Mouse (Mus musculus): Measurements from ENCODE around the gene Limch1. TPM values are rescaled to one million over a fixed set of nuclear protein-coding genes. Genes with fewer than 3 reads are reported as not detected.

The Limch1 gene
- polyA plus RNA-seq, 1 experiment from 2014 or later: 58.6 TPM

- 93% methylated on average over 11 of the region's 11 CpGs for WGBS
- H3K4me2 ChIP-seq (replicated peaks): no peak overlapping the region
- no peak for ATAC-seq (ENCODE audit: low FRiP score)
- H3K9ac ChIP-seq: no peak overlapping the region
- no peak overlapping the region for H3K4me3 ChIP-seq (replicated peaks; ENCODE audit: low read length)
- no peaks in the 10 kb centered on the region for H3K36me3 ChIP-seq (replicated peaks; ENCODE audit: control insufficient read depth, insufficient read depth)
- H3K4me1 ChIP-seq (replicated peaks; ENCODE audit: control insufficient read depth, insufficient read depth, low read length): no peaks in the 10 kb centered on the region
- no peak for DNase-seq (ENCODE audit: low spot score)
- no peak overlapping the region for H3K27ac ChIP-seq
- no peaks in the 10 kb centered on the region for H3K27me3 ChIP-seq (ENCODE audit: control insufficient read depth, insufficient read depth, low read length)
- H3K9me3 ChIP-seq (ENCODE audit: control insufficient read depth, low read length): no peaks in the 10 kb centered on the region
Observed at GRCm38 (mm10) chr5:66871521-66872050, 126.0 kb downstream of the Limch1 start.

GRCm38 (mm10) chr5:66872053-66872452 lies 126.4 kb downstream of the Limch1 start:
- DNase-seq (ENCODE audit: low spot score): no peak
- Histone ChIP-seq H3K4me2 (replicated peaks) (no peak overlapping the region), H3K36me3 (replicated peaks; ENCODE audit: control insufficient read depth, insufficient read depth) (no peaks in the 10 kb centered on the region), H3K4me1 (replicated peaks; ENCODE audit: control insufficient read depth, insufficient read depth, low read length) (no peaks in the 10 kb centered on the region), H3K27ac (no peak overlapping the region), H3K9me3 (ENCODE audit: control insufficient read depth, low read length) (no peaks in the 10 kb centered on the region), H3K27me3 (ENCODE audit: control insufficient read depth, insufficient read depth, low read length) (no peaks in the 10 kb centered on the region), H3K4me3 (replicated peaks; ENCODE audit: low read length) (no peak overlapping the region), H3K9ac (no peak overlapping the region)
- ATAC-seq (ENCODE audit: low FRiP score): no peak
- 90% methylated on average over 4 of the region's 4 CpGs for WGBS

GRCm38 (mm10) chr5:66872681-66873080 lies 127.1 kb downstream of the Limch1 start:
- Histone ChIP-seq H3K4me2 (replicated peaks) (no peak overlapping the region), H3K36me3 (replicated peaks; ENCODE audit: control insufficient read depth, insufficient read depth) (no peaks in the 10 kb centered on the region), H3K9me3 (ENCODE audit: control insufficient read depth, low read length) (no peaks in the 10 kb centered on the region), H3K27me3 (ENCODE audit: control insufficient read depth, insufficient read depth, low read length) (no peaks in the 10 kb centered on the region), H3K9ac (no peak overlapping the region), H3K27ac (no peak overlapping the region), H3K4me1 (replicated peaks; ENCODE audit: control insufficient read depth, insufficient read depth, low read length) (no peaks in the 10 kb centered on the region), H3K4me3 (replicated peaks; ENCODE audit: low read length) (no peak overlapping the region)
- DNase-seq (ENCODE audit: low spot score) (no peak), ATAC-seq (ENCODE audit: low FRiP score) (no peak)
- 77% methylated on average over 6 of the region's 6 CpGs for WGBS

GRCm38 (mm10) chr5:66876018-66876805 lies 130.6 kb downstream of the Limch1 start:
- H3K4me3 ChIP-seq (replicated peaks; ENCODE audit: low read length): no peak overlapping the region
- H3K27me3 ChIP-seq (ENCODE audit: control insufficient read depth, insufficient read depth, low read length): no peaks in the 10 kb centered on the region
- no peak overlapping the region for H3K27ac ChIP-seq
- H3K4me2 ChIP-seq (replicated peaks): no peak overlapping the region
- no peaks in the 10 kb centered on the region for H3K36me3 ChIP-seq (replicated peaks; ENCODE audit: control insufficient read depth, insufficient read depth)
- 44% methylated on average over 10 of the region's 10 CpGs for WGBS
- H3K9me3 ChIP-seq (ENCODE audit: control insufficient read depth, low read length): no peaks in the 10 kb centered on the region
- DNase-seq (ENCODE audit: low spot score) (no peak), ATAC-seq (ENCODE audit: low FRiP score) (no peak)
- no peak overlapping the region for H3K9ac ChIP-seq
- H3K4me1 ChIP-seq (replicated peaks; ENCODE audit: control insufficient read depth, insufficient read depth, low read length): no peaks in the 10 kb centered on the region

- 57% methylated on average over 5 of the region's 5 CpGs for WGBS
- DNase-seq (ENCODE audit: low spot score) (no peak), ATAC-seq (ENCODE audit: low FRiP score) (no peak)
- Histone ChIP-seq H3K4me1 (replicated peaks; ENCODE audit: control insufficient read depth, insufficient read depth, low read length) (no peaks in the 10 kb centered on the region), H3K27me3 (ENCODE audit: control insufficient read depth, insufficient read depth, low read length) (no peaks in the 10 kb centered on the region), H3K4me2 (replicated peaks) (no peak overlapping the region), H3K9ac (no peak overlapping the region), H3K4me3 (replicated peaks; ENCODE audit: low read length) (no peak overlapping the region), H3K36me3 (replicated peaks; ENCODE audit: control insufficient read depth, insufficient read depth) (no peaks in the 10 kb centered on the region), H3K9me3 (ENCODE audit: control insufficient read depth, low read length) (no peaks in the 10 kb centered on the region), H3K27ac (no peak overlapping the region)
Observed at GRCm38 (mm10) chr5:66877066-66877465, 131.4 kb downstream of the Limch1 start.

GRCm38 (mm10) chr5:66881901-66882341 lies 136.3 kb downstream of the Limch1 start:
- Histone ChIP-seq H3K4me2 (replicated peaks) (no peak overlapping the region), H3K27ac (no peak overlapping the region), H3K36me3 (replicated peaks; ENCODE audit: control insufficient read depth, insufficient read depth) (no peaks in the 10 kb centered on the region), H3K9ac (no peak overlapping the region), H3K4me1 (replicated peaks; ENCODE audit: control insufficient read depth, insufficient read depth, low read length) (no peaks in the 10 kb centered on the region; the same call in 1 of the 2 replicates), H3K4me3 (replicated peaks; ENCODE audit: low read length) (no peak overlapping the region), H3K9me3 (ENCODE audit: control insufficient read depth, low read length) (peaks cover 16% of the 10 kb centered on the region), H3K27me3 (ENCODE audit: control insufficient read depth, insufficient read depth, low read length) (no peaks in the 10 kb centered on the region)
- DNase-seq (ENCODE audit: low spot score): no peak
- ATAC-seq (ENCODE audit: low FRiP score): no peak
- WGBS: 42% methylated on average over 3 of the region's 3 CpGs

GRCm38 (mm10) chr5:66882718-66883117 lies 137.1 kb downstream of the Limch1 start:
- Histone ChIP-seq H3K27ac (no peak overlapping the region), H3K4me1 (replicated peaks; ENCODE audit: control insufficient read depth, insufficient read depth, low read length) (no peaks in the 10 kb centered on the region; the same call in 1 of the 2 replicates), H3K9ac (no peak overlapping the region), H3K9me3 (ENCODE audit: control insufficient read depth, low read length) (peaks cover 16% of the 10 kb centered on the region), H3K36me3 (replicated peaks; ENCODE audit: control insufficient read depth, insufficient read depth) (no peaks in the 10 kb centered on the region), H3K27me3 (ENCODE audit: control insufficient read depth, insufficient read depth, low read length) (no peaks in the 10 kb centered on the region), H3K4me2 (replicated peaks) (no peak overlapping the region), H3K4me3 (replicated peaks; ENCODE audit: low read length) (no peak overlapping the region)
- 87% methylated on average over 13 of the region's 13 CpGs for WGBS
- no peak for DNase-seq (ENCODE audit: low spot score)
- no peak for ATAC-seq (ENCODE audit: low FRiP score)

GRCm38 (mm10) chr5:66884505-66884904 lies 138.9 kb downstream of the Limch1 start:
- Histone ChIP-seq H3K9me3 (ENCODE audit: control insufficient read depth, low read length) (peaks cover 16% of the 10 kb centered on the region), H3K4me1 (replicated peaks; ENCODE audit: control insufficient read depth, insufficient read depth, low read length) (no peaks in the 10 kb centered on the region; the same call in 1 of the 2 replicates), H3K27ac (no peak overlapping the region), H3K9ac (no peak overlapping the region), H3K36me3 (replicated peaks; ENCODE audit: control insufficient read depth, insufficient read depth) (no peaks in the 10 kb centered on the region), H3K27me3 (ENCODE audit: control insufficient read depth, insufficient read depth, low read length) (no peaks in the 10 kb centered on the region), H3K4me3 (replicated peaks; ENCODE audit: low read length) (no peak overlapping the region), H3K4me2 (replicated peaks) (no peak overlapping the region)
- 66% methylated on average over 4 of the region's 4 CpGs for WGBS
- ATAC-seq (ENCODE audit: low FRiP score) (no peak), DNase-seq (ENCODE audit: low spot score) (no peak)

- no peak overlapping the region for H3K4me2 ChIP-seq (replicated peaks)
- H3K4me3 ChIP-seq (replicated peaks; ENCODE audit: low read length): no peak overlapping the region
- H3K27ac ChIP-seq: no peak overlapping the region
- H3K4me1 ChIP-seq (replicated peaks; ENCODE audit: control insufficient read depth, insufficient read depth, low read length): no peaks in the 10 kb centered on the region; the same call in 1 of the 2 replicates
- 84% methylated on average over 5 of the region's 5 CpGs for WGBS
- ATAC-seq (ENCODE audit: low FRiP score) (no peak), DNase-seq (ENCODE audit: low spot score) (no peak)
- H3K36me3 ChIP-seq (replicated peaks; ENCODE audit: control insufficient read depth, insufficient read depth): no peaks in the 10 kb centered on the region
- H3K9ac ChIP-seq: no peak overlapping the region
- H3K9me3 ChIP-seq (ENCODE audit: control insufficient read depth, low read length): peaks cover 16% of the 10 kb centered on the region
- no peaks in the 10 kb centered on the region for H3K27me3 ChIP-seq (ENCODE audit: control insufficient read depth, insufficient read depth, low read length)
Observed at GRCm38 (mm10) chr5:66886410-66887120, 140.9 kb downstream of the Limch1 start.
